15 mouse cellular contexts compared by ENCODE assay signal in genomic region chr15:80438423-80438822, GRCm38 (mm10).
DNase-seq lines count a peak whose midpoint lies in the region; ATAC-seq and TF ChIP-seq lines count a peak whose summit lies in the region.
"Had no signal": no experiment of that assay in that cellular context is flagged by ENCODE, and none has a peak within 500 bp of the region (broad histone marks: within the 10 kb centered on the region; RNA-seq: fewer than 3 reads in every experiment).

No protein-coding gene starts in this region.

- H3K4me1 ChIP-seq in embryonic facial prominence, embryonic 14.5 days (ENCODE audit: control insufficient read depth, insufficient read depth, low read length) = no peaks in the 10 kb centered on the region
- H3K4me1 ChIP-seq in kidney, adult 2 months (ENCODE audit: control insufficient read depth, insufficient read depth, low read length) = peaks cover 5% of the 10 kb centered on the region; the same call in 1 of the 2 replicates
- no peaks in the 10 kb centered on the region for H3K4me1 ChIP-seq in neural tube, embryonic 15.5 days

- no peak overlapping the region for H3K4me2 ChIP-seq in embryonic facial prominence, embryonic 14.5 days (ENCODE audit: low read depth, low read length)
- H3K4me2 ChIP-seq in neural tube, embryonic 15.5 days = no peak overlapping the region
- H3K4me2 ChIP-seq: liver, embryonic 11.5 days had no signal

- H3K27me3 ChIP-seq in embryonic facial prominence, embryonic 14.5 days (replicated peaks; ENCODE audit: control insufficient read depth, insufficient read depth, low read length) = no peaks in the 10 kb centered on the region
- H3K27me3 ChIP-seq in kidney, adult 2 months (replicated peaks; ENCODE audit: control insufficient read depth, insufficient read depth, low read length) = no peaks in the 10 kb centered on the region
- H3K27me3 ChIP-seq in neural tube, embryonic 15.5 days (replicated peaks) = no peaks in the 10 kb centered on the region

- no peak for TF ChIP-seq CTCF in kidney, adult 2 months (conservative IDR thresholded peaks at IDR 0.05; ENCODE audit: insufficient read depth, insufficient read length, low read depth, low read length)

- H3K4me3 ChIP-seq in embryonic facial prominence, embryonic 14.5 days (ENCODE audit: low read depth, low read length) = no peak overlapping the region
- peak overlapping the region; percentile 14; the same call in 1 of the 2 replicates for H3K4me3 ChIP-seq in kidney, adult 2 months (ENCODE audit: insufficient read depth, low read depth, low read length)
- no peak overlapping the region for H3K4me3 ChIP-seq in neural tube, embryonic 15.5 days (replicated peaks)

- H3K27ac ChIP-seq in embryonic facial prominence, embryonic 14.5 days (replicated peaks; ENCODE audit: low read depth, low read length) = no peak overlapping the region
- peak overlapping the region; percentile 48 for H3K27ac ChIP-seq in kidney, adult 2 months (ENCODE audit: insufficient read depth, low read depth, low read length)
- no peak overlapping the region for H3K27ac ChIP-seq in neural tube, embryonic 15.5 days (replicated peaks)
- H3K27ac ChIP-seq: stomach, postnatal 0 days had no signal

- H3K9me3 ChIP-seq in embryonic facial prominence, embryonic 14.5 days (ENCODE audit: control insufficient read depth, low read length) = no peaks in the 10 kb centered on the region
- H3K9me3 ChIP-seq in neural tube, embryonic 15.5 days (replicated peaks) = no peaks in the 10 kb centered on the region
- H3K9me3 ChIP-seq: G1E had no signal

- H3K36me3 ChIP-seq in embryonic facial prominence, embryonic 14.5 days (ENCODE audit: control insufficient read depth, insufficient read depth, low read length) = no peaks in the 10 kb centered on the region
- H3K36me3 ChIP-seq in kidney, adult 2 months (ENCODE audit: control insufficient read depth, insufficient read depth, low read length) = no peaks in the 10 kb centered on the region
- H3K36me3 ChIP-seq in neural tube, embryonic 15.5 days = no peaks in the 10 kb centered on the region
- H3K36me3 ChIP-seq: G1E had no signal

- 64% methylated on average over 9 of the region's 9 CpGs for WGBS in embryonic facial prominence, embryonic 14.5 days
- WGBS in kidney, adult 2 months = 48% methylated on average over 9 of the region's 9 CpGs
- WGBS in neural tube, embryonic 15.5 days = 72% methylated on average over 9 of the region's 9 CpGs

- DNase-seq in MN1 (ENCODE audit: low spot score) (peak; percentile 17), adipocyte (ENCODE audit: low spot score) (no peak)
- peak; percentile 61 for DNase-seq in embryonic facial prominence, embryonic 14.5 days (ENCODE audit: low spot score)
- DNase-seq in kidney, adult 2 months = peak; percentile 59
- DNase-seq in kidney, postnatal 4 days = peak; percentile 17 to 48
- no peak for DNase-seq in right cerebral cortex, postnatal 14 days
- DNase-seq: cerebellum, adult 2 months; heart, adult 11 months; thymus, postnatal 4 days had no signal

- H3K9ac ChIP-seq in embryonic facial prominence, embryonic 14.5 days (ENCODE audit: low read depth, low read length) = no peak overlapping the region
- H3K9ac ChIP-seq in neural tube, embryonic 15.5 days (replicated peaks) = no peak overlapping the region

- no peak for TF ChIP-seq POLR2A in kidney, adult 2 months (IDR thresholded peaks at IDR 0.05; ENCODE audit: low read depth, low read length)

- ATAC-seq in embryonic facial prominence, embryonic 14.5 days (ENCODE audit: low read depth) = peak; percentile 82
- ATAC-seq in neural tube, embryonic 15.5 days (ENCODE audit: low FRiP score) = no peak
- ATAC-seq in monocyte, adult 5-6 weeks (replicated peaks; ENCODE audit: insufficient number of reproducible peaks, low FRiP score, low TSS enrichment, poor library complexity, severe bottlenecking) = no peak
- ATAC-seq: lung, postnatal 0 days had no signal

Comparison
In these comparisons a context has a peak if more than half of its experiments do, and no peak if none do; other contexts are left out.
1. DNase-seq: peak in MN1 (single experiment), embryonic facial prominence, embryonic 14.5 days (single experiment), kidney, adult 2 months (single experiment) and kidney, postnatal 4 days (2 of 2); none in right cerebral cortex, postnatal 14 days (single experiment) and adipocyte (single experiment).